Mouse (Mus musculus): Measurements from ENCODE around the gene Manba.

DNA sequence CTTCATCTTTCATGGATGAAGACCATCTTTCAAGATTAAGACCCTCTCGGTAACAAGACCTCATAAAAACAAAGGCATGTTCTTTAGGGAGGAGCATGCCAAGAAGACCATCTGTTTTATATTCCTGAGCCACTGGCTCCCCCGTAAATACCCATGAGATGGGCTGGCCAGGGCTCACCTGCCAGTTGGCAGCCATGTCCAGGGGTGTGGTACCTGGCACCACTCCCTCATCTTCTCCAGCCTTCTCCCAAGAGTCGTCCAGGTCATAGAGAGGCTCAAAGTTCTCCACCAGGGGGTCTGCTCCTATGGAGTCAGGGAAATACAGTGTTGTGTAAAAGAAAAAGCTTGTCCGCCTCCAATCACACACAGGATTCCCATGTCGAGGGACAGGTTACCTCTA is 106.0 kb downstream of the Manba start:
- TF ChIP-seq CTCF (IDR thresholded peaks at IDR 0.05; ENCODE audit: borderline replicate concordance, insufficient read depth, low read length) (no peak), POLR2A (IDR thresholded peaks at IDR 0.05; ENCODE audit: low read depth, low read length) (no peak)
